Mouse (Mus musculus) kidney, adult 11 months (tissue): Measurements from ENCODE around the gene Nhsl1.

Experiments
- DNase-seq: peaks from one replicate; pipeline ENCODE4 v3.0.0; 2022

The Nhsl1 gene

GRCm38 (mm10) chr10:18347231-18347630 is 28.4 kb downstream of the Nhsl1 start:
- DNase-seq: no peak

GRCm38 (mm10) chr10:18350781-18351180 is 32.0 kb downstream of the Nhsl1 start:
- no peak for DNase-seq

- peak; percentile 19 for DNase-seq
These were observed 34.2 kb downstream of the Nhsl1 start for GRCm38 (mm10) chr10:18352937-18353336.

- no peak for DNase-seq
These were observed 35.3 kb downstream of the Nhsl1 start for GRCm38 (mm10) chr10:18354103-18354502.

DNA sequence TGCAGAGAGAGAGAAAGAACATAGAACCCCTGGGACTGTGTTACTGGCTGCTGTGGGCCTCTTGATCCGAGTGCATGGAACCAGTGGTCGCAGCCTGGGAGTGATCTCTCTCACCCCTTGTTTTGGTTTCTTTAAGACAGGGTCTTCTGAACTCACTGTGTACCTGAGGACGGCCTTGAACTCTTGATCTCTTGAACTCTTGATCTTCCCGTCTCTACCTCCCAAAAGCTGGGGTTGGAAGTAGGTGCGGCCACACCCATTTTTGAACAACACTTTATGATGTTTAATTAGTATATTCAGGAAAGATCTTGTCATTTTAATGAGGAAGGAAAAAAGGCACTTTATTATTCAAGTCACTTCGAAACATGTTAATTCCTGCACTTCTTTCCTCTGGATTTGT is 37.7 kb downstream of the Nhsl1 start:
- no peak for DNase-seq

GRCm38 (mm10) chr10:18357212-18357611 is 38.4 kb downstream of the Nhsl1 start:
- DNase-seq: no peak

DNA sequence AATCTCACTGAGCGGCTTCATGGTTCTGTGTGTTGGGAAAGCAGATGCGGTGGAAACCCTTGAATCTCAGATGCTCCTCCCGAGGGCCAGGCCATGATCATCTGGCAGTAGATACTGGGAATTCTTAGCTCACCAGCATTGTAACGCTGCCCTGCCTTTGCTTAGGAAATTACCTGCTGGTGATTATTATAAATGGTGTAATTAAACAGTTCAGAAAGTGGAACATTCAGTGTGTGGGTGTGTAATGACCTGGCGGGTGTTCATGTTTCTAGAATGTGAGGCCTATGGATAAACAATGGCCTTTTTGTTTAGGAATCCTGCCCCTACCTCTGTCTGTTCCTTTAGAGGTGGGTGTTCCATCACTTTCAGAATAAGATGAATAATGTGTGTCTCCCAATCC is 39.7 kb downstream of the Nhsl1 start:
- DNase-seq: no peak

GRCm38 (mm10) chr10:18360175-18360574 is 41.4 kb downstream of the Nhsl1 start:
- DNase-seq: no peak

GRCm38 (mm10) chr10:18365432-18365831 is 46.6 kb downstream of the Nhsl1 start:
- no peak for DNase-seq

GRCm38 (mm10) chr10:18366697-18367096 is 47.9 kb downstream of the Nhsl1 start:
- DNase-seq: no peak

DNA sequence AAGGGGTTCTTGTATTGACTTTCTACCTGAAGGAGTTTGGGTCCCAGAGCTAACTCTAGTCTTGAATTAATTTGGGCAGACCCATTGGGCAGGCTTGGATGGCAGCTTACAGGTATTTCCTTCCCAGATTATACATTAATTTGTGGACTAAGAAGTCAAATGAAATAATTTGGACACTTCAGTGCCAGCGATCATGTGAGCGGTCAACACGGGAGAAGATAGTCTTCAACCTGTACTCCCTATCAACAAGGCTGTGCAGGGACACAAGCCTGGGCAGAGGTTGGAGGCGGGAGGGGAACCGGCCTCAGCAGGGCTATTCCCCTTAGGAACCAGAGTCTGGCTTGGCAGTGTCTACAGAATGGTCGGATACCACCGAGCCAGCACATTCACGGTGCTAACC is 49.3 kb downstream of the Nhsl1 start:
- no peak for DNase-seq

- DNase-seq: peak; percentile 62
These were observed 51.9 kb downstream of the Nhsl1 start for GRCm38 (mm10) chr10:18370475-18371286.

DNA sequence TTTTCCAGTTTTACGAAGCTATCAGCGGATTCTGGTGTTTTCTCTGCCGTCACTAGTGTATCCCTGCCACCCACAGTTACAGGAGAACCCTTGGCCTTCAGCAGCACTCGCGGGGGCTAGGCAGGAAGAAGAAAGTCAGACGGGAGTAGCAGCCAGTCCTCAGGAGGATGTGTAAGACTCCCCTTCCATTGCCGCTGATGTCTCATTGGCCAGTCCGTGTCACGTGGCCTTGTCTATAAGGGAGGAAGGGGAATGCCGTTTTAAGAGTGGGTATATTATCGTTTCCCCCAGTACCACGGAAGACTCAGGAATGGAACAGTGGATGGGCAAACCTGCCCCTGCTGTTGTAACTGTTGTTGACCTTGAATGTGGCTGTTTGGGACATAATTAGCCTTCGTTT is 53.1 kb downstream of the Nhsl1 start:
- no peak for DNase-seq

DNA sequence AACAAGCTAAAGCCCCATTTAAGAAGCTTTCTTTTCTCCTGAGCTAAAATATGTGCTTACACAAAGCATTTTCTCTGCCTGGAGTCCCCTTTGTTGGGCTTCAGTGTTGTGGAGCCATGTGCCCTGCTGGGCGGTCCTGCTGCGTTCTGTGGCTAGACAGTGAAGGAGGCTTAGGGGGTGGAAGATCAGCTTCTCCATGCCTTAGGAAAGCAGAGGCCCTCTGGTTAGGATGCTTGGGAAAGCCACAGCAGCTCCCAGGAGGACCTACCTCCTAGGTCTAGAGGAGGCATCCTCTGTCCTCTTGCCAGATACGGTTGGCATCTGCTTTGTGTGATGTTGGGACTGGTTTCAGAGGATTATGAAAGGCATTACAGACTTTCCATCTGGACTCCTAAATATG is 56.5 kb downstream of the Nhsl1 start:
- DNase-seq: no peak

DNA sequence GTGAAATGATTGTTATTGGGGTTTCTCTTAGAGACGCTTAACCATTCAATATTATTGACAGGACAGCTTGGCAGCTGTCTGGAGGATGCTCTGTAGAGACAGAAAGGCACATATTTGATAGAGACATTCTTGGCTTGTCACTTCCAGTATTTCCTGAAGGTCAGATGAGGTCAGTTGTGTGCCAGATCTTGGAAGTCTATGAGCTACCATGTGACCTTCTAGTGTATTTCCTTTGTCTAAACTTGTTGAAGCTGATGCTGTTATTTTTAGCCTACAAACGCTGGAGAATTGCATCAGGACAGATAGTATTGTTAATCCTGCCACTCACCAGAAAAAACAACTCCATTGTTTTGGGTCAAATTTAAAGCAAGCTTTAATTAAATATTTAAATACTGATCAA is 66.0 kb downstream of the Nhsl1 start:
- no peak for DNase-seq

DNA sequence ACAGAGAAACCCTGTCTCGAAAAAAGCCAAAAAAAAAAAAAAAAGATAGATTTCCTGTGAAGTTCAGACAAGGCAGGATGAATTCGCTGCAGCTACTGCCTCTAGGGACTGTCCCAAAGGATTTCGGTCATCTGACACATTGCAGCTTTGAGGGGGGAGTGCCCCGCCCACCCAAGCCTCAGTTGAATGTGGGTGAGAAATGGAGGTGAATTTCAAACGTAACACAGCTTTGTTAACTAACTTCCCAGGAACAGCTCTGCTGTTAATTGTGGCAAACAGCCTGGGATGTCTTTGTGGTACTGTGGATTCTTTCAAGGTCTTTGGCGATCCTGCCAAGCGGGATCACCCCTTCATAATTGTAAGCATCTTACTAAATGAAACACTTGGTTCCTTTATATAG is 67.4 kb downstream of the Nhsl1 start:
- no peak for DNase-seq

DNA sequence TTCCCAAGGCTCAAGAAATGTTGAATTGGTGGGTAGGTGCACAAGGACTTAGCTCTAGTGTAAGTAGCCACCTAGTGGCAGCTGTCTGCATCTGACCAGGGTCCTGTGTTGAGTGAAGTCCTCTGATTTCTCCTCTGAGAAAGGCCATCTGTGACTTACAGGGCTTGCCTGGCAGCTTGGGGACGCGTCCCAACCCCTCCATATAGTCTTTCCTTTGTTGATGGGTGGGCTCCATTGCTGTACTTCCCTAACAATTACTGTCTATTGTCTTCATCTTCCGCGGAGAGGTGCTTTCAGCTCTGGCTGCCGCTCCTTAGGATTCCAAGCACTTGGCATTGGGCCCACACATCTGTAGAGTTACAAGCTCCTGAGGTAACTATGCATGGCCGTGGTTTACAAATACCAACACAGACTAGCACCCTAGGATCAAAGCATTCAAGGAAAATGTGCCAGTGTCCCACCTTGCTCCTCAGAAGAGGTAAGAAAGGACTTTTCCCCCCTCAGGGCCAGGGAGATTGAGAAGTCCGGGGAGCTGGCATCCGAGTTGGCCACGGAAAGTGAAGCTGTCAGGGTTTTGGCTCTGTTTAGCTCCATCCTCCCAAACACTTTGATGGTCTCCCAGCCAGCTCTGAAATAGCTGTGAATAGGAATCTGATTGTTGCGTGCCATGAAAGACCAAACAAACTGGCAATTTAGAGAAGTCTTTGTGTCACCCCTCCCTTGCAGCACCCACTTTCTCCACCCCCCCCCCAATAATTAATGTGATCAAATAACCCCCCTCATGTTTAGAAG is 70.2 kb downstream of the Nhsl1 start:
- peak; percentile 79 for DNase-seq

DNA sequence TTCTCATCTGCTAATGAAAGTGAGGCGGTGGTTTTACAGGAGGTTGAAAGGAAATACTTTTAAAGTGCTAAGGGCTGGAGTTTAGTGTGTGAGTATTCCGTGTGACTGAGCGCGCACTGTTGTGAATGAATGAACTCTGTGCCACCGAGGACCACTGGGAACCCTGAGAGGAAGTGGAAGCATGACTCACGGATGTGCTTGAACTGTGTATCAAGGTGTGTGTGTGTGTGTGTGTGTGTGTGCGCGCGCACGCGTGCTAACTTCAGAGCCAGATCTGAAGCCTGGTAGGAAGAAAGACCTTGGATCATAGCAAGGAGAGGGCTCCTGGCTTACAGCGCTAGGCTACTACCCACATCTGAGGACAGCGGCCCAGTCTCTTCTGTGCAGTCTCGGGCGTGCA is 71.2 kb downstream of the Nhsl1 start:
- no peak for DNase-seq

DNA sequence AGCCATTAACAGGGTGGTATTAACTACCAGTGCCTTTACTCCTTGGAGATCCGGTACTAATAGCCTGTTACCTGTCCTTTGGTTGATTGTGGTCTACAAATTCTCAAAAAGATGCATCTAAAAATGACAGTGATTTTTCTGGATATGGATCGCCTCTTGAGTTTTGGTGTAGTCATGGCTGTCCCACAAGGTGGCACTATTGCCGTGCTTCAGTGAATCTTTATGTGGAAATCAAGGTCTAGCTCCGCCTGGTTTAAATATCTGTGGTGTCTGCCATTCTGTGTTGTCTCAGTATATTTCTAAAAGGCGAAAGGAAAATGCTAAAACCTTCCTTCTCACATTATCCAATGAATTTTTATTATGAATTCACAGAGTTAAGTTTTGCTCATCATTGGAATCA is 72.8 kb downstream of the Nhsl1 start:
- DNase-seq: no peak

- DNase-seq: no peak
These were observed 73.5 kb downstream of the Nhsl1 start for GRCm38 (mm10) chr10:18392268-18392667.

- no peak for DNase-seq
These were observed 75.0 kb downstream of the Nhsl1 start for GRCm38 (mm10) chr10:18393740-18394139.

GRCm38 (mm10) chr10:18394270-18394669 is 75.5 kb downstream of the Nhsl1 start:
- DNase-seq: no peak

GRCm38 (mm10) chr10:18400089-18400644 is 81.4 kb downstream of the Nhsl1 start:
- DNase-seq: no peak

GRCm38 (mm10) chr10:18400998-18401397 is 82.2 kb downstream of the Nhsl1 start:
- DNase-seq: no peak
